Mouse (Mus musculus) urinary bladder, adult 2 months (tissue): Measurements from ENCODE around the gene Acadl. TPM values are rescaled to one million over a fixed set of nuclear protein-coding genes. Genes with fewer than 3 reads are reported as not detected.

ENCODE experiments used
- DNase-seq: peaks from one replicate; pipeline ENCODE4 v3.0.0; 2022; ENCODE audit warnings: low spot score
- polyA plus RNA-seq: library from polyadenylated mRNA; depleted of rRNA; stranded (reverse); fragments of >200 nt; gene quantifications from 2 replicates; pipeline ENCODE4 v1.2.3, GENCODE M21; 2012; rRNA removed

The Acadl gene
- 102 and 112 TPM in 2 replicates for polyA plus RNA-seq

DNA sequence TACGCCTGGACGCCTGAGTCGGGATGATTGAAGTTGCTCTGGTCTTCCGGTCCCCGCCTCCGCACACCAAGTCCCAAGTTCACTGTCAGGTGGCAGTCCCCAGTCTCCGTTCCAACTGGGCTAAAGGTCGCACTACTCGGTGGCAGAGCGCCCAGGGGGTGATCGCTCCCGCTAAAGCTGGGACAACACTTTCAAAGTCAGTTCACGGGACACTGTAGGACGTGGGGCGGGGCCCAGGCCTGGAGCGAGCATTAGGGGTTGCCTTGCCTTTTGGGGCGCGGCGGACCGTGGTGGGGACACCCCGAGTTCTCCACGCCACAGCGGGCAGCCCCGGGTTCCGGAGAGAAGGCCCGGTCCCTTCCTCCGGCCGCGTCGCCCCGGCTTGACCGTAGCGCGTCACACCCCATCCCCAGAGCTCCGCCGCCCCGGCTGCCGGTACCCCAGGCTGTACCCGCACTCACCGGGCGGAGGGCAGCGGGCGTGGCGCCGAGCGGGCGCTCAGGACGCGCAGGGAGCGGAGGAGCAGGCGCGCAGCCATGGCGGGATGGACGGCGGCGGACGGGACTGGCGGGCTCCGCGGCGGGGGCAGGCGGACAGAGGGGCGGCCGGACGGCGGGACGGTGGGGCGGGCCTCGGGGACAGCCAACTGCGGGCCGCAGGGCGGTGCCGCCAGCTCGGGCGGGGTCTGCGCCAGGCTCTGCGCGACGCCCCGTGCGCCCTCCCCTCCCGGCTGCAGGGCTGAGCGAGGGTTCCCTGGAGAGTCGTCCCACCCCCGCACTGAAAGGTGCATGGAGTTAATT lies at the start of gene Acadl:
Gene Acadl (minus strand): TSS at position 566 of the 800 bp plus-strand sequence.
- peak; percentile 85 for DNase-seq

DNA sequence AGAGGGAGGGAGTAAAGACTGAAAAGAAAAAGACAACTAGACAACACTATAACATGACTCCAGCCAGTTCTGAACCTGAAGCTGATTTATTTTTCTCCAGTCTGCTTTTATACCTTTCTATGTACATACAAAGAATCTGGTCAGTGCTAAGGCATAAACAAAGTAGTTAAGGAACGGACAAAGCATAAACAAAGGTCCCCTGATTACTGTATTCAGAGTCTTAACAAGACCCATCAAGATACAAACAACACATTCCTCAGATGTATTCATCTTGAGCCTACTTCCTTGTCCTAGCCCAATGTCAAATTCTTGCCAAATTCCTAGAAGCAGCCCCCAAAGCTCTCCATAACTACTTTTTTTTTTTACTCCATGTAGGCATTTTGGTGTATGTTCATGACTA lies 49.2 kb upstream of the Acadl start:
- no peak for DNase-seq

GRCm38 (mm10) chr1:66902566-66902965 lies 39.5 kb upstream of the Acadl start:
- DNase-seq, result no peak

GRCm38 (mm10) chr1:66900946-66901345 lies 37.9 kb upstream of the Acadl start:
- no peak for DNase-seq

DNA sequence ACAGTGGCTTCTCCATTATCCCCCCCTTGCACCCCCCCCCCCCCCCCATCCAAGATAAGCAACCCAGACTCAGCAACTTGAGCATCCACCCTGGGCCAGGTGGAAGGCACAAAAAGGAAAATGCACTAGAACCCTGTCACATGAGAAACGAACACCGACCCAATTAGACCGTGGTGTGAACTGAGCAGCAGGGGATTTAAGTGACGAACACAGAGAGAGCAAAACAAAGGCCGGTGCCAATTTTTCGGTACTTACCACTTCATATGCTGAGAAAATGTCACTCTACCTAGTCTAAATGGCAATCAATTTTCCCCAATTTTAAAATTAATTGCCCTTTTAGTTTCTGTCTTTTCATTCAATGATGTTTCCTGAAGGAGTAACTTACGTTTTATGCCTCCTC lies 35.2 kb upstream of the Acadl start:
- DNase-seq, result no peak

DNA sequence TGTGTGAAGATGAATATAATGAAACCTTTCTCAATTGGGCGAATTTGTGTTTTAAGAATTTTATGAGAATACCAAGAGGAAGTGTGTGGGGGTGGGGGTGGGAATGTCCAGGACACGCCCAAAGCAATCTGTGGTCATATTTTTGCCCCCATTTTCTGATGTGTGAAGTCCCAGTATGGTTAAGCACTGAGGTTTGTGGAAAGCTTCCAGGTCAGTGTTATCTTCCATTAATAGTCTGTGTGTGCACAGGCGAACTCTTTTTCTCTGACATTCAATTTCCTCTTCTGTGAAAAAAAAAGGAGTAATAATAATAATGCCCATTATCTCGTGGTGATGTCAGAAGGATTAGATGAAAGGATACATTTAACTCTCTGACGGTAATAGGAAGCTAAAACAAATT lies 33.5 kb upstream of the Acadl start:
- DNase-seq, result no peak

DNA sequence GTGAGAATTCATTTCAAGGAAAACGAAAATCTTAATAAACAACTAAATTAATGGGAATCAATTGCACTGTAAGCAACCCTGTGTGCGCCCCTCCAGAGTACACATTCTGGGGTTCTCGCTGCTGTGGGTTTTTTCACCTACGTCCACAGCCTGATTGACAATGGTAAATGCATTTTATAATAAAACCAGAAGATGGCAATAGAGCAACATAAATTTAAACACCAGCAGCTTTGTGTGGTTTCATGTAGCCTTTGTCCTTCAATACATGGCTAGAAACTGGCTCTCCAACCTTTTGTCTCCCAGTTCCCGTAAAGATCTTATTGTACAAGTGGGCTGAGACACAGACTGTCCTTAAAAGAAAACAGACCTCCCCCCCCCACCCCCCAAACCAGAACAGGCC lies 33.0 kb upstream of the Acadl start:
- DNase-seq, result no peak

GRCm38 (mm10) chr1:66895837-66896118 lies 32.7 kb upstream of the Acadl start:
- no peak for DNase-seq

- DNase-seq, result no peak
Measured at GRCm38 (mm10) chr1:66895093-66895836, 32.2 kb upstream of the Acadl start.

DNA sequence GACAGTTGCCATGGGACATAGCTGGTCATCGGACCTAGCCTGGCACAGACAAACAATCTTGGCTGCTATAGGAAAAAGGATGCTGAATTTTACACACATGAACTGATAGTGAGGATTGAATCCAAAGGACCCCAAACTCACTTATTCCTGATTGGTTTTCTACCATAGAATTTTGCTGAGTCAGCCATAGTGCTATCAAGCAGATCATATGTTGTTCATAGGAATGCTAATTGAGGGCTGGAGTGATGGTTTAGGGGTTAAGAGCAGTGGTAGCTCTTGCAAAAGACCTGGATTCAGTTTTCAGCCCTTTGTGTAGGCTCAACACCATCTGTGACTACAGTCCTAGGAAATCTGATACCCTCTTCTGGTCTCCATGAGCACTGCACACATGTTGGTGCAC lies 24.1 kb upstream of the Acadl start:
- DNase-seq, result no peak

- no peak for DNase-seq
Measured at GRCm38 (mm10) chr1:66880217-66880616, 17.1 kb upstream of the Acadl start.

- DNase-seq, result no peak
Measured at GRCm38 (mm10) chr1:66874740-66875139, 11.7 kb upstream of the Acadl start.

- no peak for DNase-seq
Measured at GRCm38 (mm10) chr1:66871591-66871990, 8.5 kb upstream of the Acadl start.

- DNase-seq, result no peak
Measured at GRCm38 (mm10) chr1:66865633-66866032, 2.6 kb upstream of the Acadl start.

- no peak for DNase-seq
Measured at GRCm38 (mm10) chr1:66863741-66864495, 841 bp upstream of the Acadl start.

DNA sequence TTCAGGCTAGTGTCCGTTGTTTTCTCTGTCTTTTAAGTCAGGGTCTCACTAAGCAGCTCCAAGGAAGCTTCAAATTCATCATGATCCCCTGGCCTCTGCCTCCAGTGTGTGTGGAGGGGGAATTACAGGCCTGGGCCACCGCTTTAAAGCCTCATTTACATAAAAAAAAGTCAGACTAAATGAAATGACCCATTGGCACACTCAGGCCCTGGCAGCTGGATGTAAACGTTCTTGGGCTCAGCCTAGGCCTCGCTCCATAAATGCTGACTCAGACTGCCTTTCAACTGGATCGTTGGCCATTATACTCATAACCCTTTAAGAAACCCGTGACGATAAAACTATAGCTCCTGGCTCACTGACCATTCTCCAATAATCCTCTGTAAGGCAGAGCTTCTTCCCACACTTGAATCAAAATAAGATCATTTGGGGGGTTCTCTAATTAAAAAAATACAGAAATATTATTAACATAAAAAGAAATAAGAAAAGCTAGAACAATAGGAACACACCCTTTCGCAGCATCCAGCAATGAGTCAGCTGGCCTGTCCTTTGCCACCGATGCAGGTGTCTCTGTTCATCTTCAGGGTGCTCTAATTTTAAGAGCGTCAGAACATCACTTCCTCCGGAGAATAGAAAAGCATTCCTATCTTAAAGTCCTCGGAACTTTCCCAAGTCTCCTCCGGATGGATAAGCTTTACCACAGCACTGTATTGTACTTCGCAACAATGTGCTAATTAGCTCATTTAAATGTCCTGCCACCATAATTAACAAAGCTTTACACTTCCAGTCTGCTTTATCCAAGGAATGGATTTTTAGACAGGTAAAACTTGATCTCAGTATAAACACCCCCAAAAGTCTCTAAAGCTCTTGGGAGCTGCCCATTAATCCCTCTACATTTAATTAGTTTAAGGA lies 1.1 kb downstream of the Acadl start:
- DNase-seq, result no peak

- DNase-seq, result no peak
Measured at GRCm38 (mm10) chr1:66847506-66847905, 15.6 kb downstream of the Acadl start.

DNA sequence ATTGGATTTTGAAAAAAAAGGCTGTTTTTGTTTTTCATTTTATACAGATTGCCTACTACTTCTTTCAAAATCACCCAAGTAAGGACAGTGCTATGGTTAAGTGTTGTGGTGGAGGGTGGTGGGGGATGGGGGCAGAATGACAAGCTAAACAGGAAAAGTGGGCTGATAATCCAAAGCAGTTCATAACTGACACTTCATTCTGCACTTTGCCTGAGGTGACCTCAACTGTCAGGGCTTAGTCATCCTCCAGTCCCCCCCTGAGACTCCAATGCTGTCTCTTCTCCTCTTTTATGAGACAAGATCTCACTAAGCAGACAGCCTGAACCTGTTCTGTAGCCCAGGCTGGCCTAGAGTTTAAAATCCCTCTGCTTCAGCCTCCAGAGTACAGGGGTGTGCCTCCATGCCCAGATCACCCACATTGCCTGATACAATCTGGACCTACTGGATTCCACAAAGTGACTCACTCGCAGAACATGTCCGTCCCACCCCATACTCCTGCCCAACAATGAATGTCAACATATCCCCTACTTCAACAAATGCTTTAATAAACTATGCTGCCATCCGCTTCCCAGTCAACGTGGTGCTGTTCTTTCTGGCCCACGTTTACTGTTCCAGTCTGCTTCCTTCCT lies 17.3 kb downstream of the Acadl start:
- DNase-seq, result no peak

- DNase-seq, result no peak
Measured at GRCm38 (mm10) chr1:66841938-66842337, 21.1 kb downstream of the Acadl start.

- no peak for DNase-seq
Measured at GRCm38 (mm10) chr1:66841510-66841909, 21.6 kb downstream of the Acadl start.

- DNase-seq, result no peak
Measured at GRCm38 (mm10) chr1:66839755-66840438, 23.2 kb downstream of the Acadl start.
